Mouse (Mus musculus): ENCODE measurements at regions not wholly inside any gene's neighbourhood (a gene's known extent, or its start where the extent isn't known, plus 50 kb on each side); places are given as distances from the start of the nearest gene placed in this dataset.

DNA sequence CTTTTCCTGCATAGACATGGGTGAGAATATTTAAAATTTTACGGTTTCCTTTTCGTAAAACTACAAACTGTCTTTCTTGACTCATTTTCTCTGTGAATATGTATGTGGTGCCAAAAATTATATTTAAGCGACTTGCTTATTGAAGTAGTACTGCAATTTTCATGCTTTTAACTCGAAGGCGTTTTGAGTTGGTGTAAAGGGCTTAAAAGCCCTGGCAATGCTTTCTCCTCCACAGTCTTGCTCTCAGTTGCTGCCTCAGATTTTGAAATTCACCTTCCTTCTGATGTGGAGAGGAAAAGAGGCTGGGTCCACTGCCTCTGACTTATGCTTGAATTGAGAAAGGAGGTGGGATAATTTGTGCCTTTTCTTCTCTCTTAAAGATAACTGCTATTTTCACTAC is 629.6 kb upstream of the Nrsn1 start:
- H3K4me2 ChIP-seq = no peak overlapping the region
- no peaks in the 10 kb centered on the region for H3K36me3 ChIP-seq (replicated peaks)
- no peak for ATAC-seq (ENCODE audit: low FRiP score)
- no peak overlapping the region for H3K4me3 ChIP-seq (replicated peaks)
- H3K27me3 ChIP-seq = no peaks in the 10 kb centered on the region
- no peak overlapping the region for H3K9ac ChIP-seq
- no peaks in the 10 kb centered on the region; the same call in 1 of the 2 replicates for H3K4me1 ChIP-seq
- H3K27ac ChIP-seq = no peak overlapping the region
- H3K9me3 ChIP-seq = no peaks in the 10 kb centered on the region
- WGBS = 81% methylated on average over 5 of the region's 5 CpGs

- H3K36me3 ChIP-seq (replicated peaks) = no peaks in the 10 kb centered on the region
- ATAC-seq (ENCODE audit: low FRiP score) = no peak
Observed at GRCm38 (mm10) chr13:25893150-25893549, 622.8 kb upstream of the Nrsn1 start.

DNA sequence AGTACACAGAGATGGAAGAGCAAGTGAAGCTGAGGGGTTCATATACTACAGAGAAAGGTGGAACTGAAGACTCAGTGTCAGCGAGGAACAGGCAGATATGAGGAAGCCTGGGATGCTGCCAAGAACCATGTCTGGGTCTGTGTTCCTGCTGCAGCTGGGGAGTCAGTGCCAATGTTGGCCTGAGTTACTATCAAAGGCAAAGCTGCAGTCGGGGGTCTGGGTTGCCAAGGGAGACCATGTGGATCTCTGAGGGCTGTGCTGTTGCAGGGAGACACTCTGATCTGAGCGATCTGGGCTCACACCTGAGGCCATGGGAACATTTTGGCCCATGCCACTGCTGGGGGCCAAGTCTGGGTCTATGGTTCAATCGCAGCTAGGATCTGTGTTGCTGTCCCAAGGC is 612.5 kb upstream of the Nrsn1 start:
- H3K9ac ChIP-seq = no peak overlapping the region
- no peaks in the 10 kb centered on the region for H3K36me3 ChIP-seq (replicated peaks)
- no peak overlapping the region for H3K4me3 ChIP-seq (replicated peaks)
- no peaks in the 10 kb centered on the region for H3K9me3 ChIP-seq
- no peak for ATAC-seq (ENCODE audit: low FRiP score)
- H3K4me2 ChIP-seq = no peak overlapping the region
- no peak overlapping the region for H3K27ac ChIP-seq
- H3K27me3 ChIP-seq = no peaks in the 10 kb centered on the region
- WGBS = 81% methylated on average over 4 of the region's 4 CpGs
- no peaks in the 10 kb centered on the region for H3K4me1 ChIP-seq

More at GRCm38 (mm10) chr13:25893150-25893549, 622.8 kb upstream of the Nrsn1 start:
- 46% methylated on average over 2 of the region's 2 CpGs for WGBS
- Histone ChIP-seq H3K4me3 (replicated peaks) (no peak overlapping the region), H3K9me3 (no peaks in the 10 kb centered on the region), H3K27me3 (no peaks in the 10 kb centered on the region), H3K9ac (no peak overlapping the region), H3K4me1 (no peaks in the 10 kb centered on the region), H3K27ac (no peak overlapping the region), H3K4me2 (no peak overlapping the region)

- Histone ChIP-seq H3K36me3 (replicated peaks) (no peaks in the 10 kb centered on the region), H3K27ac (no peak overlapping the region), H3K9me3 (no peaks in the 10 kb centered on the region), H3K27me3 (0 out of 2 replicates have a peak, but pooled peaks cover 2% of the 10 kb centered on the region), H3K9ac (no peak overlapping the region), H3K4me1 (peaks cover 4% of the 10 kb centered on the region; the same call in 1 of the 2 replicates), H3K4me2 (no peak overlapping the region), H3K4me3 (replicated peaks) (no peak overlapping the region)
- WGBS = 56% methylated on average over 1 of the region's 1 CpGs
- no peak for ATAC-seq (ENCODE audit: low FRiP score)
Observed at GRCm38 (mm10) chr13:25868923-25869322, 598.6 kb upstream of the Nrsn1 start.

GRCm38 (mm10) chr13:25858207-25858606 is 587.9 kb upstream of the Nrsn1 start:
- no peaks in the 10 kb centered on the region for H3K27me3 ChIP-seq
- H3K4me3 ChIP-seq (replicated peaks) = no peak overlapping the region
- H3K4me2 ChIP-seq = no peak overlapping the region
- no peaks in the 10 kb centered on the region; the same call in 1 of the 2 replicates for H3K4me1 ChIP-seq
- no peak overlapping the region for H3K9ac ChIP-seq
- no peak for ATAC-seq (ENCODE audit: low FRiP score)
- H3K36me3 ChIP-seq (replicated peaks) = no peaks in the 10 kb centered on the region
- H3K9me3 ChIP-seq = no peaks in the 10 kb centered on the region
- H3K27ac ChIP-seq = no peak overlapping the region

- H3K27me3 ChIP-seq = no peaks in the 10 kb centered on the region
- no peaks in the 10 kb centered on the region; the same call in 1 of the 2 replicates for H3K4me1 ChIP-seq
- no peak overlapping the region for H3K4me3 ChIP-seq (replicated peaks)
- 70% methylated on average over 3 of the region's 3 CpGs for WGBS
- no peak for ATAC-seq (ENCODE audit: low FRiP score)
- no peaks in the 10 kb centered on the region for H3K9me3 ChIP-seq
- no peaks in the 10 kb centered on the region for H3K36me3 ChIP-seq (replicated peaks)
- H3K27ac ChIP-seq = no peak overlapping the region
- H3K9ac ChIP-seq = no peak overlapping the region
- H3K4me2 ChIP-seq = no peak overlapping the region
Observed at GRCm38 (mm10) chr13:25857569-25857968, 587.3 kb upstream of the Nrsn1 start.

- H3K9me3 ChIP-seq = no peaks in the 10 kb centered on the region
- WGBS = 86% methylated on average over 3 of the region's 3 CpGs
- ATAC-seq (ENCODE audit: low FRiP score) = no peak
Observed at GRCm38 (mm10) chr13:25857096-25857495, 586.8 kb upstream of the Nrsn1 start.

DNA sequence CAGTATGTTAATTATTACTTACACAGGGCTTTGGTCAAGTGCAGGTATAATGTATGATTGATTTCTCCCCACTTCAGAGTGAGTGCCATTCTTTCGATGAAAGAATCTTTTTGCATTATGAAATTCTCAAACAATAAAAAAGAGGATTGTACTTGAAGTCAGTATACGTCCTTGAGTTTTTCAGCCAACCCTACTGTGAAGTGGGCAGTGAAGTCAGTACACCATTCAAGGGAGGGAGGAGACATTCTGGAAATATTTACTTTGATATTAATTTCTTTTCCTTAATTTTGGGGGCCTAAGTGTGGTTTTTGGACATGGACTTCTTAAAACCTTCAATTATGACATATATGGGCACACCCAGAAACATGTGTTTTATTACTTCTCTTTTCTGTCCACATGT is 586.2 kb upstream of the Nrsn1 start:
- H3K9me3 ChIP-seq = no peaks in the 10 kb centered on the region
- no peak overlapping the region for H3K27ac ChIP-seq
- H3K27me3 ChIP-seq = no peaks in the 10 kb centered on the region
- no peak overlapping the region for H3K9ac ChIP-seq
- no peak overlapping the region for H3K4me3 ChIP-seq (replicated peaks)
- H3K4me1 ChIP-seq = no peaks in the 10 kb centered on the region; the same call in 1 of the 2 replicates
- H3K36me3 ChIP-seq (replicated peaks) = no peaks in the 10 kb centered on the region
- no peak for ATAC-seq (ENCODE audit: low FRiP score)
- WGBS = 87% methylated on average over 2 of the region's 2 CpGs
- no peak overlapping the region for H3K4me2 ChIP-seq

More at GRCm38 (mm10) chr13:25857096-25857495, 586.8 kb upstream of the Nrsn1 start:
- Histone ChIP-seq H3K27me3 (no peaks in the 10 kb centered on the region), H3K36me3 (replicated peaks) (no peaks in the 10 kb centered on the region), H3K9ac (no peak overlapping the region), H3K4me3 (replicated peaks) (no peak overlapping the region), H3K4me2 (no peak overlapping the region), H3K4me1 (no peaks in the 10 kb centered on the region; the same call in 1 of the 2 replicates), H3K27ac (no peak overlapping the region)

GRCm38 (mm10) chr13:25848156-25848555 is 577.9 kb upstream of the Nrsn1 start:
- H3K27ac ChIP-seq = no peak overlapping the region
- H3K27me3 ChIP-seq = no peaks in the 10 kb centered on the region
- no peak overlapping the region for H3K4me3 ChIP-seq (replicated peaks)
- no peak for ATAC-seq (ENCODE audit: low FRiP score)
- H3K9ac ChIP-seq = no peak overlapping the region
- H3K36me3 ChIP-seq (replicated peaks) = no peaks in the 10 kb centered on the region
- H3K4me1 ChIP-seq = no peaks in the 10 kb centered on the region
- no peak overlapping the region for H3K4me2 ChIP-seq
- 91% methylated on average over 4 of the region's 4 CpGs for WGBS
- no peaks in the 10 kb centered on the region for H3K9me3 ChIP-seq

GRCm38 (mm10) chr13:25838237-25838636 is 567.9 kb upstream of the Nrsn1 start:
- H3K27ac ChIP-seq = no peak overlapping the region
- no peak overlapping the region for H3K9ac ChIP-seq
- no peaks in the 10 kb centered on the region for H3K4me1 ChIP-seq
- no peaks in the 10 kb centered on the region for H3K36me3 ChIP-seq (replicated peaks)
- no peaks in the 10 kb centered on the region for H3K9me3 ChIP-seq
- no peak overlapping the region for H3K4me3 ChIP-seq (replicated peaks)
- no peak overlapping the region for H3K4me2 ChIP-seq
- H3K27me3 ChIP-seq = no peaks in the 10 kb centered on the region
- ATAC-seq (ENCODE audit: low FRiP score) = no peak
- WGBS = 78% methylated on average over 4 of the region's 4 CpGs

- Histone ChIP-seq H3K9ac (no peak overlapping the region), H3K27me3 (no peaks in the 10 kb centered on the region), H3K36me3 (replicated peaks) (no peaks in the 10 kb centered on the region), H3K9me3 (no peaks in the 10 kb centered on the region), H3K4me1 (no peaks in the 10 kb centered on the region), H3K4me3 (replicated peaks) (no peak overlapping the region), H3K27ac (no peak overlapping the region), H3K4me2 (no peak overlapping the region)
- ATAC-seq (ENCODE audit: low FRiP score) = no peak
- 69% methylated on average over 8 of the region's 8 CpGs for WGBS
Observed at GRCm38 (mm10) chr13:25829146-25829924, 559.0 kb upstream of the Nrsn1 start.

DNA sequence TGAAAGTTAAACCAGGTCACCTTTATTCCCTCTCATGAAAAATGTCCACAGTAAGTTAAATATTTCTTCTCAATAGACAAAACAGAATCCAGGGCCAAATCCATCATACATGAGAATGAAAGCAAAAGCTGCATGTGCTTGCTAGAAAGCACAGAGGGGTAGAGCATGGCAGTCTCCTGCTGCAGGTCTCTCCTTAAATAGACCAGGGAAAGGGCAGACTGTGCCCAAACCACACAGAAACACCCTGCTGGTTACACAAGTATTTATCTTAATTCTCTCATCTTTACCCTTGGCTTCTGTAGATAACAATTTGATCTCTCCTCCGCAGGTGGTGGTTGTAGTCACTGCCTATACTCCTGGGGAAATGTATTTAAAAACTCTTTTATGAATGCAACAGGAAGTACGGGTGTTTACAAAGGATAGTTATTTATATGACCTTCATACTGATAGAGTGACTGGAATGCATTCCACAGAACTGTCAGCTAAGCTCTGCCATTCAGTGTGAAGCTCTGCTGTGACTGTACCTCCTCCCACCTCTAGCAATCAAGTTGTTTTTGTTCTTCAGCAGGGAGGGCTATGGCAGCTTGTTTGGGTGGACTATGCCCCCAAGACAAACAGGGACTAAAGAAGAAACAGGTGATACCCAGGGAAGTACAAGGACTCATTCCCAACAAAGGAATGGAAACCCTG is 538.4 kb upstream of the Nrsn1 start:
- Histone ChIP-seq H3K27ac (no peak overlapping the region), H3K9me3 (no peaks in the 10 kb centered on the region), H3K4me2 (no peak overlapping the region), H3K4me3 (replicated peaks) (no peak overlapping the region), H3K27me3 (no peaks in the 10 kb centered on the region), H3K36me3 (replicated peaks) (no peaks in the 10 kb centered on the region), H3K9ac (no peak overlapping the region), H3K4me1 (no peaks in the 10 kb centered on the region)
- ATAC-seq (ENCODE audit: low FRiP score) = no peak
- WGBS = 84% methylated on average over 2 of the region's 2 CpGs

Measured in forebrain, embryonic 12.5 days (tissue).